Mouse (Mus musculus): ENCODE data around the gene Chchd1. TPM values are rescaled to one million over a fixed set of nuclear protein-coding genes. Genes with fewer than 3 reads are reported as not detected.

Chchd1 gene
- 10 to 100 TPM; 75.5 to 76.4 TPM for total RNA-seq (2021)

- DNase-seq, result peak; percentile 91
- intact Hi-C loops (cut with DNase I), result no loop called here
Measured at GRCm38 (mm10) chr14:20702741-20703381, at the start of gene Chchd1. Chchd1 (plus strand) TSS chr14:20703006.

GRCm38 (mm10) chr14:20654690-20655421 lies 48.0 kb upstream of the Chchd1 start:
- no peak for DNase-seq
- intact Hi-C loops (cut with DNase I), result loop anchor here (5.0 kb wide), 1 partner anchor 78 kb away; no protein-coding TSS in a partner anchor

- DNase-seq, result no peak
- intact Hi-C loops (cut with DNase I), result loop anchor here (5.0 kb wide), 1 partner anchor 78 kb away; no protein-coding TSS in a partner anchor
Measured at GRCm38 (mm10) chr14:20655731-20656130, 47.1 kb upstream of the Chchd1 start.

GRCm38 (mm10) chr14:20656361-20656760 lies 46.4 kb upstream of the Chchd1 start, which contains the start of gene Myoz1:
Myoz1 (minus strand) TSS chr14:20656540.
- no peak for DNase-seq
- intact Hi-C loops (cut with DNase I), result loop anchor here (5.0 kb wide), 1 partner anchor 79 kb away; no protein-coding TSS in a partner anchor

- intact Hi-C loops (cut with DNase I), result loop anchor here (5.0 kb wide), 1 partner anchor 81 kb away; no protein-coding TSS in a partner anchor
- no peak for DNase-seq
Measured at GRCm38 (mm10) chr14:20658326-20658725, 44.5 kb upstream of the Chchd1 start.

- DNase-seq, result no peak
- intact Hi-C loops (cut with DNase I), result loop anchor here (5.0 kb wide), 1 partner anchor 82 kb away; no protein-coding TSS in a partner anchor
Measured at GRCm38 (mm10) chr14:20658902-20659301, 43.9 kb upstream of the Chchd1 start.

GRCm38 (mm10) chr14:20659687-20660086 lies 43.1 kb upstream of the Chchd1 start:
- no peak for DNase-seq
- intact Hi-C loops (cut with DNase I), result loop anchor here (5.0 kb wide), 1 partner anchor 82 kb away; no protein-coding TSS in a partner anchor

- peak; percentile 95 for DNase-seq
- intact Hi-C loops (cut with DNase I), result no loop called here
Measured at GRCm38 (mm10) chr14:20660827-20661660, 41.8 kb upstream of the Chchd1 start.

GRCm38 (mm10) chr14:20661661-20662331 lies 41.0 kb upstream of the Chchd1 start:
- DNase-seq, result peak; percentile 16
- intact Hi-C loops (cut with DNase I), result no loop called here

- intact Hi-C loops (cut with DNase I), result no loop called here
- no peak for DNase-seq
Measured at GRCm38 (mm10) chr14:20662740-20663139, 40.1 kb upstream of the Chchd1 start.

- intact Hi-C loops (cut with DNase I), result no loop called here
- DNase-seq, result no peak
Measured at GRCm38 (mm10) chr14:20663601-20664000, 39.2 kb upstream of the Chchd1 start.

- DNase-seq, result no peak
- intact Hi-C loops (cut with DNase I), result no loop called here
Measured at GRCm38 (mm10) chr14:20664436-20664835, 38.4 kb upstream of the Chchd1 start.

- intact Hi-C loops (cut with DNase I), result no loop called here
- no peak for DNase-seq
Measured at GRCm38 (mm10) chr14:20667469-20667868, 35.3 kb upstream of the Chchd1 start.

GRCm38 (mm10) chr14:20668154-20668810 lies 34.5 kb upstream of the Chchd1 start, which contains the start of gene Synpo2l:
Synpo2l (minus strand) TSS chr14:20668354.
- intact Hi-C loops (cut with DNase I), result no loop called here
- DNase-seq, result no peak

- intact Hi-C loops (cut with DNase I), result no loop called here
- DNase-seq, result peak; percentile 34
Measured at GRCm38 (mm10) chr14:20672990-20673389, 29.8 kb upstream of the Chchd1 start.

- DNase-seq, result no peak
- intact Hi-C loops (cut with DNase I), result no loop called here
Measured at GRCm38 (mm10) chr14:20673735-20674063, 29.1 kb upstream of the Chchd1 start.

GRCm38 (mm10) chr14:20674064-20674833 lies 28.6 kb upstream of the Chchd1 start, which contains the start of gene Sec24c:
Sec24c (plus strand) TSS chr14:20674308.
- intact Hi-C loops (cut with DNase I), result no loop called here
- DNase-seq, result peak; percentile 99

- no peak for DNase-seq
- intact Hi-C loops (cut with DNase I), result no loop called here
Measured at GRCm38 (mm10) chr14:20677906-20678305, 24.9 kb upstream of the Chchd1 start.

- no peak for DNase-seq
- intact Hi-C loops (cut with DNase I), result no loop called here
Measured at GRCm38 (mm10) chr14:20681742-20682141, 21.1 kb upstream of the Chchd1 start.

Data from left cerebral cortex, postnatal 4 days (tissue).